Mouse (Mus musculus): Measurements from ENCODE around the gene Ccdc115. TPM values are rescaled to one million over a fixed set of nuclear protein-coding genes. Genes with fewer than 3 reads are reported as not detected.

Gene Ccdc115
- polyA plus RNA-seq (2021; fragmentation: Nextera tagmentation), result 26.1 and 29.9 TPM in 2 replicates
- long read RNA-seq, experiment 1, transcript Ccdc115-201 (5 exons, 1,705 nt), result major isoform, 160 of 164 reads
- long read RNA-seq, experiment 1, partial matches to known transcripts, result 3 of 164 reads
- long read RNA-seq, experiment 1, other reads (novel, unspliced or antisense), result 0 of 164 reads
- long read RNA-seq, experiment 2, transcript Ccdc115-201 (5 exons, 1,705 nt), result major isoform, 56 of 66 reads
- long read RNA-seq, experiment 2, partial matches to known transcripts, result 4 of 66 reads
- long read RNA-seq, experiment 2, other reads (novel, unspliced or antisense), result 6 of 66 reads

DNA sequence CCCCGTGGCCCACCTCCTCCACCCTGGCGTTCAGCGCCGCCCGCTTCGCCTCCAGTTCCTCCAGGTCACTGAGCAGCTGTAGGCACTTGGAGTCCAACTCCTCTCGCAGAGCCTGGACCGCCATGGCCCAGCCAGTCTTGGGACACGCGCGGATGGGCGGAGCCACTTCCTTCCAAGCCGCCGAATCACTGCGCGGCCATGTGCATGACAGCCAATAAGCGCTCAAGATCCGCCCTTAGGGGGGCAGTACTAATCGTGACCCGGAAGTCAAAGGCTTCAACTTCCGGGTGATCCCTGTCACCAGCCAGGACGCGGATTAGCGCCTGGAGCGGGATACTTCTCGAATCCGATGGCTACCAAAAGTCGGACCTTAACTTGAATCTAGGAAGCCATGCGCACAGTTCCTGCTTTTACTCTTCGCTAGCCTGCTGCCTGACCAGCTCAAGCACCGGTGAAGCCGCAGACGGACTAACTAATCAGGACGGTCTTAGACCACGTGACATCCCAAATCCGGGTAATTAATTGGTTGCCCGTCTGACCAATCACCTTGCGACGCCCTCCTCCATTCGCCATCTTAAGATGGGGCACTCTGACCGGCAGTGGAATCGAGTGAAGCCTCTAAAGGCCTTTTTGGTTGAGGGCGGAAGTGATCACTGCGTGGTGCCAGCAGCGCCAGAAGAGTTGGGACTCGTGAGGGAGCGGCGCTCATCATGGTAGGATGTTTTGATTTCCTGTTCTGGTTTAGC lies at the start of gene Ccdc115, which contains the start of gene Imp4:
Gene Ccdc115 (minus strand): TSS at position 458 of the 746 bp plus-strand sequence.
Gene Imp4 (plus strand): TSS at position 637 of the 746 bp plus-strand sequence.

DNA sequence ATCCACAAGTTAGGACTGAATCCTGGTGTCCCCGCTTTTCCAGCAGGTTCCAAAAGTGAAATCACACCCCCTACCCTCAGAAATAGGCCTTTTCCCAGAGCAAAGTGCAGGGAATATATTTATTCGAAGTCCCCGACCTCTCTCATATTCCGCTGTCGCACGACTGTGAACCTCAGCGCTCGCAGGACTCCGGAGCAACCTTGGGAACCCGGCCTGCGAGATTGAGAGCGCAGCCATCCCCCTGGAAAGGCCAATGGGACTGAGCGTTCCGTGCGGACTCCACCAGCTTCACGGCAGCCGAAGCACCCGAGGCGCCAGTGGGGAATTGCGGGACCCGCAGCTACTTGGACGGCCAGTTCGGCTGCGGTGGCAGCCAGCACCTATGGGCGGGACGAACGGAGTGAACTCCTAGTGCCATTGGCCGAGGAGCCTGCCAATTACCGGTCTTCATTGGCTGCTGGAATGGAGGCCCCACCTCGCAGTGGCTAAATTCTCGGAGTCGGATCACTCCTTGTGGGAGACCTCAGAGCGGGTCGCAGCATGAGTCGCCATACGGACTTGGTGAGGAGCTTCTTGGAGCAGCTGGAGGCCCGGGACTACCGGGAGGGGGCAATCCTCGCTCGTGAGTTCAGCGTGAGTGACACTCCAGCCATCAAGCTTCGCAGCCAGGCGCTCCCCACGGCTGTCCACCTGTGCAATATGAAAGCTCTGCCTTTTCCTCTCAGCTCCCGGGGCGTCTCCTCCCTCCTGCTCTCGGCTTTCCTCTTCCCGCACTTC lies 20.0 kb upstream of the Ccdc115 start, which contains the start of gene Ptpn18:
Gene Ptpn18 (plus strand): TSS at position 479 of the 777 bp plus-strand sequence.

Other genes starting within 250 kb of the Ccdc115 start
- 23.6 and 33.1 TPM in 2 replicates for gene Imp4, start 179 bp upstream of the Ccdc115 start, polyA plus RNA-seq (2021; fragmentation: Nextera tagmentation)
- 13.8 and 16.4 TPM in 2 replicates for gene Ptpn18, start 20.1 kb upstream of the Ccdc115 start, polyA plus RNA-seq (2021; fragmentation: Nextera tagmentation)
- gene Prss39, start 58.7 kb upstream of the Ccdc115 start, polyA plus RNA-seq (2021; fragmentation: Nextera tagmentation), result not detected in 2 replicates
- gene Cfc1, start 96.0 kb upstream of the Ccdc115 start, polyA plus RNA-seq (2021; fragmentation: Nextera tagmentation), result not detected in 2 replicates
- not detected in 2 replicates for gene Prss40, start 121.3 kb upstream of the Ccdc115 start, polyA plus RNA-seq (2021; fragmentation: Nextera tagmentation)
- 3.5 and 5.5 TPM in 2 replicates for gene Amer3, start 140.0 kb upstream of the Ccdc115 start, polyA plus RNA-seq (2021; fragmentation: Nextera tagmentation)